Mouse (Mus musculus) C2C12 (cell line): ENCODE measurements at regions not wholly inside any gene's neighbourhood (a gene's known extent, or its start where the extent isn't known, plus 50 kb on each side); places are given as distances from the start of the nearest gene placed in this dataset.

ENCODE experiments used
- H3K27me3 ChIP-seq: one replicate; pipeline ENCODE4 v1.6.1; 2011; ENCODE audit not compliant: control insufficient read depth, insufficient read depth, insufficient read length
- H3K36me3 ChIP-seq: one replicate; pipeline ENCODE4 v1.6.1; 2011; ENCODE audit not compliant: control insufficient read depth, insufficient read depth
- H3K4me3 ChIP-seq: one replicate; pipeline ENCODE4 v1.5.1; 2011; ENCODE audit warnings: mild to moderate bottlenecking, control low read depth; ENCODE audit not compliant: poor library complexity, insufficient read depth, severe bottlenecking
- H3K79me2 ChIP-seq: one replicate; pipeline ENCODE4 v1.6.1; 2011; ENCODE audit not compliant: control insufficient read depth, insufficient read depth
- H3K79me3 ChIP-seq: one replicate; pipeline ENCODE4 v1.6.1; 2011; ENCODE audit warnings: low read depth, control low read depth
- H3ac ChIP-seq: one replicate; pipeline ENCODE3; 2011; ENCODE audit warnings: low read depth; ENCODE audit not compliant: control insufficient read depth, insufficient read length
- CEBPB ChIP-seq: IDR thresholded peaks from one replicate; pipeline ENCODE4 v1.6.1; 2011; ENCODE audit warnings: low read depth, mild to moderate bottlenecking, control low read depth, moderate library complexity
- CTCF ChIP-seq: IDR thresholded peaks from one replicate; pipeline ENCODE4 v1.5.1; 2011; ENCODE audit not compliant: control insufficient read depth, insufficient read depth, insufficient read length
- FOSL1 ChIP-seq: IDR thresholded peaks from one replicate; pipeline ENCODE4 v1.8.0; 2011; ENCODE audit warnings: mild to moderate bottlenecking, low read length; ENCODE audit not compliant: poor library complexity, insufficient read depth, severe bottlenecking
- MAX ChIP-seq: IDR thresholded peaks from one replicate; pipeline ENCODE4 v1.6.1; 2011; ENCODE audit warnings: mild to moderate bottlenecking, control low read depth
- MYOD1 ChIP-seq: IDR thresholded peaks from one replicate; pipeline ENCODE4 v1.6.1; 2011; ENCODE audit warnings: low read depth; ENCODE audit not compliant: control insufficient read depth, insufficient read length
- MYOG ChIP-seq: IDR thresholded peaks from one replicate; pipeline ENCODE4 v1.6.1; 2011; ENCODE audit not compliant: control insufficient read depth, insufficient read length; ENCODE audit errors: extremely low read depth
- USF1 ChIP-seq: IDR thresholded peaks from one replicate; pipeline ENCODE4 v1.6.1; 2011; ENCODE audit warnings: low read depth, mild to moderate bottlenecking, control low read depth, moderate library complexity

- H3K79me2 ChIP-seq, result no peaks in the 10 kb centered on the region
- no peak for TF ChIP-seq MYOD1
- no peak for TF ChIP-seq MAX
- TF ChIP-seq FOSL1, result no peak
- TF ChIP-seq CEBPB, result no peak
- no peak for TF ChIP-seq CTCF
- TF ChIP-seq MYOG, result no peak
- TF ChIP-seq USF1, result no peak
- peaks cover 2% of the 10 kb centered on the region for H3K79me3 ChIP-seq
- no peaks in the 10 kb centered on the region for H3K27me3 ChIP-seq
- H3K4me3 ChIP-seq, result no peak overlapping the region
- no peaks in the 10 kb centered on the region for H3K36me3 ChIP-seq
- H3ac ChIP-seq, result no peak overlapping the region
Observed at GRCm38 (mm10) chr2:78059801-78060416, 113.7 kb upstream of the Cwc22 start.

GRCm38 (mm10) chr2:78058988-78059387, 112.8 kb upstream of the Cwc22 start:
- no peak overlapping the region for H3K4me3 ChIP-seq
- no peaks in the 10 kb centered on the region for H3K27me3 ChIP-seq
- no peak overlapping the region for H3ac ChIP-seq
- H3K79me2 ChIP-seq, result no peaks in the 10 kb centered on the region
- H3K79me3 ChIP-seq, result peaks cover 2% of the 10 kb centered on the region
- TF ChIP-seq MAX (no peak), CEBPB (no peak), CTCF (no peak), FOSL1 (no peak), USF1 (no peak), MYOD1 (no peak), MYOG (no peak)
- H3K36me3 ChIP-seq, result no peaks in the 10 kb centered on the region

- TF ChIP-seq CTCF (no peak), MYOG (no peak), FOSL1 (no peak), MAX (no peak), CEBPB (no peak), USF1 (no peak), MYOD1 (no peak)
- no peaks in the 10 kb centered on the region for H3K27me3 ChIP-seq
Observed at GRCm38 (mm10) chr2:78053910-78054309, 107.7 kb upstream of the Cwc22 start.

GRCm38 (mm10) chr2:78050542-78050941, 104.4 kb upstream of the Cwc22 start:
- no peak for TF ChIP-seq FOSL1
- no peak for TF ChIP-seq USF1
- TF ChIP-seq MYOG, result no peak
- no peak for TF ChIP-seq MYOD1
- no peak for TF ChIP-seq CTCF
- TF ChIP-seq MAX, result no peak
- no peaks in the 10 kb centered on the region for H3K36me3 ChIP-seq
- H3K4me3 ChIP-seq, result no peak overlapping the region
- no peaks in the 10 kb centered on the region for H3K79me2 ChIP-seq
- no peak overlapping the region for H3ac ChIP-seq
- H3K79me3 ChIP-seq, result no peaks in the 10 kb centered on the region
- H3K27me3 ChIP-seq, result no peaks in the 10 kb centered on the region

More at GRCm38 (mm10) chr2:78053910-78054309, 107.7 kb upstream of the Cwc22 start:
- Histone ChIP-seq H3ac (no peak overlapping the region), H3K36me3 (no peaks in the 10 kb centered on the region), H3K4me3 (no peak overlapping the region), H3K79me2 (no peaks in the 10 kb centered on the region), H3K79me3 (no peaks in the 10 kb centered on the region)

GRCm38 (mm10) chr2:78049248-78049874, 103.2 kb upstream of the Cwc22 start:
- TF ChIP-seq MAX (no peak), CEBPB (no peak), FOSL1 (no peak), MYOG (no peak), CTCF (no peak), USF1 (no peak)
- Histone ChIP-seq H3K4me3 (no peak overlapping the region), H3K79me2 (no peaks in the 10 kb centered on the region), H3K79me3 (no peaks in the 10 kb centered on the region), H3K36me3 (no peaks in the 10 kb centered on the region), H3ac (no peak overlapping the region), H3K27me3 (no peaks in the 10 kb centered on the region)

- no peaks in the 10 kb centered on the region for H3K27me3 ChIP-seq
- H3K79me3 ChIP-seq, result no peaks in the 10 kb centered on the region
- TF ChIP-seq MAX (no peak), MYOG (no peak), USF1 (no peak), MYOD1 (no peak), CTCF (no peak), FOSL1 (no peak), CEBPB (no peak)
- no peaks in the 10 kb centered on the region for H3K36me3 ChIP-seq
- no peaks in the 10 kb centered on the region for H3K79me2 ChIP-seq
- no peak overlapping the region for H3ac ChIP-seq
- H3K4me3 ChIP-seq, result no peak overlapping the region
Observed at GRCm38 (mm10) chr2:78048706-78049055, 102.5 kb upstream of the Cwc22 start.
